Mouse (Mus musculus) E14TG2a.4 (cell line): Measurements from ENCODE around the gene Diras1.

ENCODE experiments used
- H3K27me3 ChIP-seq: 2 replicates; pipeline ENCODE4 v1.6.1; 2014; ENCODE audit warnings: low read length, control low read depth; ENCODE audit not compliant: insufficient read depth
- H3K36me3 ChIP-seq: 2 replicates; pipeline ENCODE4 v1.6.1; 2014; ENCODE audit warnings: low read length, control low read depth; ENCODE audit not compliant: insufficient read depth
- H3K4me1 ChIP-seq: replicated peaks from 2 replicates; pipeline ENCODE4 v1.6.1; 2014; ENCODE audit warnings: low read depth, low read length, control low read depth
- H3K4me3 ChIP-seq: replicated peaks from 2 replicates; pipeline ENCODE4 v1.5.1; 2014; ENCODE audit warnings: mild to moderate bottlenecking, low read length
- H3K9me3 ChIP-seq: 2 replicates; pipeline ENCODE4 v1.6.1; 2014; ENCODE audit warnings: low read length, control low read depth
- CTCF ChIP-seq: conservative IDR thresholded peaks from 2 replicates; pipeline ENCODE4 v1.5.1; 2014; ENCODE audit warnings: low read length
- NANOG ChIP-seq: IDR thresholded peaks from 2 replicates; pipeline ENCODE4 v1.6.1; 2014; ENCODE audit warnings: borderline replicate concordance, low read length, mixed read lengths
- POU5F1 ChIP-seq: IDR thresholded peaks from 2 replicates; pipeline ENCODE4 v1.6.1; 2014; ENCODE audit warnings: low read length, borderline replicate concordance

Gene Diras1

DNA sequence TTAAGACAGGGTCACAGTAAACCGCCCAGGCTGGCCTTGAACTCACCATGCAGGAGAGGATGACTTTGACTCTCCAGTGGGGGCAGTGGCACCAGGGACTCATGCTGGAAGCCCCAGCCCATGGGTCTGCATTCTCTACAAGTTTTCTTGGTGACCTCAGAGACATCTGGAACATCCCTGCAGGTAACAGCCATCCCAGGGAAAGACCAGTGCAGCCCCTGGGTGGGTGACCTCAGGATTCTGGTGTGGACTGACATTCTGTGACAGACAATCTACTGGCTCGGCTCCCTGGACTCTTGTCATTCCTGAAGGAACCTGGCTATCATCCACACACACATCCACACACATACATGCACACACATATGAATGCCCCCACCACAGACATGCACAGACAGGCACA is 9.8 kb downstream of the Diras1 start:
- no peaks in the 10 kb centered on the region for H3K9me3 ChIP-seq
- 0 out of 2 replicates have a peak, but pooled peaks cover 3% of the 10 kb centered on the region for H3K27me3 ChIP-seq
- H3K4me1 ChIP-seq: peaks cover 56% of the 10 kb centered on the region
- H3K4me3 ChIP-seq: no peak overlapping the region
- TF ChIP-seq NANOG (no peak), CTCF (no peak), POU5F1 (no peak)
- 0 out of 2 replicates have a peak, but pooled peaks cover 4% of the 10 kb centered on the region for H3K36me3 ChIP-seq

DNA sequence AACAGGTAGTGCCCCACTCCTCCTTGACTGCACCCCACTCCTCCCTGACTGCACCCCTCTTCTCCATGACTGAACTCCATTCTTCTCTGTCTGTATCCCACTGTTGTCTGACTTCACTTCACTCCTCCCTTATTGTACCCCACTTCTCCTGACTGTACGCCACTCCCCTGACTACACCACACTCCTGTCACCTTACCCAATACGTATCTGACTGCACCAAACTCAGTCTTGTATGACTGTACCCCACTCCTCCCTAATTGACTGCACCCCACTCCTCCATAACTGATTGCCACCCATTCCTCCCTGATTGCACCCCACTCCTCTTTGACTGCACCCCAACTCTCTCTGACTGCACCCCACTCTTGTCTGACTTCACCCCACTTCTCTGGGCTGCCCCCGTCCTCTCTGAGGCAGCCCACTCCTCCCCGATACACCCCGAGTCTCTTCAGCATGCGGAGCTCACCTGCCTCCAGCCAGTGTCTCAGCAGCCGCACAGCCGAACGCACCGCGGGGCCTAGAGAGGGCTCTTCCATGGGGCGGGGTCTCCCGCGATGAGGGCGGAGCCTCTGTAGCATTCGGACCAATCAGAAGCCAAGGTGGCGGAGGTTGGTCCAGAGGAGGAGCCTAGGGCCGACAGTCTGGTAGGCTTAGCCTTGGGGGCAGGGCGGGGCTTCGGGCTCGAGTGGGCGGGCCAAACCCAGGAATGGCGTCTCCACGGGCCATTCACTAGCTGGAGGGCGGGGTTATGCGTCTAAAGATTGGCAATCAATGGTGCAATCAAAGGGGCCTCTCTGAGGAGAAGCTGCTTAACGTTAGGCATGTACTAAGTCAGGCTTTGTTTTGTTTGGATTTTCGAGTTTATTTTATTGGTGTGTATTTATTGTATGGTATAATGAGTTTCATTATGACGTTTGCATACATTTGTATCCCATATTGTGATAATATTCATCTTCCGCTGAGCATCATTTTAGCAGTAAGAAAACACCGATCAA is 10.8 kb downstream of the Diras1 start, which contains the start of gene Gng7:
Gene Gng7 (minus strand): TSS at position 553 of the 992 bp plus-strand sequence.
- Histone ChIP-seq H3K4me1 (peaks cover 49% of the 10 kb centered on the region), H3K27me3 (0 out of 2 replicates have a peak, but pooled peaks cover 3% of the 10 kb centered on the region)
- no peak for TF ChIP-seq CTCF
- TF ChIP-seq NANOG: no peak
- no peak for TF ChIP-seq POU5F1

DNA sequence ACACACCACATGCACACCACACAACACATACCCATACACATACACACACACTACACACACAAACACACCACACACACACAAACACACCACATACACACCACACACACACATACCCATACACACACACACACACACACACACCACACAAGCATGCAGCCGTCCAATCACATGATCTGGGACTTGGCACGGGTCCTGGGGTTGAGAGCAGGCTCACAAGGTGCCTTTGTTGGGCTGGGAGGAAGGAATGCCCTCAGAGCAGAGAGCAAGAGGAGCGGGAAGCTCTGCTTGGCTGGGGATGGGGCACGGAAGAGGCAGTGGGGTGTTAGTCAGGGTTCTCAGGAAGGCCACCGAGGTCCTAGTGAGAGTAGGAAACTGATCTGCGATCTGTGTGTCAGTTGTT is 14.6 kb downstream of the Diras1 start:
- TF ChIP-seq NANOG: no peak
- no peak for TF ChIP-seq CTCF
- no peak for TF ChIP-seq POU5F1
- H3K9me3 ChIP-seq: no peaks in the 10 kb centered on the region
- no peak overlapping the region for H3K4me3 ChIP-seq
- no peaks in the 10 kb centered on the region for H3K36me3 ChIP-seq
- 0 out of 2 replicates have a peak, but pooled peaks cover 3% of the 10 kb centered on the region for H3K27me3 ChIP-seq
- peaks cover 41% of the 10 kb centered on the region for H3K4me1 ChIP-seq

More for the DNA sequence above, 10.8 kb downstream of the Diras1 start, which contains the start of gene Gng7:
- no peaks in the 10 kb centered on the region for H3K9me3 ChIP-seq
- H3K36me3 ChIP-seq: no peaks in the 10 kb centered on the region
- peak within 1 kb of the TSS; percentile 79 for H3K4me3 ChIP-seq

DNA sequence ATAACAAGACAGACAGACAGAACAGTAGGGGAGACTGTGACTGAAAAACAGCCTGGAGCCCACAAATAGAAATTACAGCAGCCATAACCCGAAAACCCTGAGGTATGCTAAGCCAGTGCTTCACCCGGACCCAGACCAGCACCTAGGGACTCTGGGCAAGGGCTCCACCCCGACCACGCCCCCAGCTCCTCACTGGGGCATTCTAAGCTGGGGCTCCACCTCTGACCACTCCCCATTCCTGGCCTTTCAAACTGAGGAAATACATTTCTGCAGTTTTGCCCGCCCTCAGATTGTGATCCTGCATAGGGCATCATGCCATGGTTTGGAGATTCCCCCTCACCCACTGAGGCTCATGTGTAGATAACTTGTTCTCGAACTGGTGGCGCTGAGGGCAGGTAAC is 18.2 kb downstream of the Diras1 start:
- TF ChIP-seq NANOG (no peak), CTCF (no peak), POU5F1 (no peak)
- Histone ChIP-seq H3K9me3 (no peaks in the 10 kb centered on the region), H3K27me3 (no peaks in the 10 kb centered on the region), H3K36me3 (no peaks in the 10 kb centered on the region), H3K4me3 (no peak overlapping the region), H3K4me1 (peaks cover 33% of the 10 kb centered on the region)

DNA sequence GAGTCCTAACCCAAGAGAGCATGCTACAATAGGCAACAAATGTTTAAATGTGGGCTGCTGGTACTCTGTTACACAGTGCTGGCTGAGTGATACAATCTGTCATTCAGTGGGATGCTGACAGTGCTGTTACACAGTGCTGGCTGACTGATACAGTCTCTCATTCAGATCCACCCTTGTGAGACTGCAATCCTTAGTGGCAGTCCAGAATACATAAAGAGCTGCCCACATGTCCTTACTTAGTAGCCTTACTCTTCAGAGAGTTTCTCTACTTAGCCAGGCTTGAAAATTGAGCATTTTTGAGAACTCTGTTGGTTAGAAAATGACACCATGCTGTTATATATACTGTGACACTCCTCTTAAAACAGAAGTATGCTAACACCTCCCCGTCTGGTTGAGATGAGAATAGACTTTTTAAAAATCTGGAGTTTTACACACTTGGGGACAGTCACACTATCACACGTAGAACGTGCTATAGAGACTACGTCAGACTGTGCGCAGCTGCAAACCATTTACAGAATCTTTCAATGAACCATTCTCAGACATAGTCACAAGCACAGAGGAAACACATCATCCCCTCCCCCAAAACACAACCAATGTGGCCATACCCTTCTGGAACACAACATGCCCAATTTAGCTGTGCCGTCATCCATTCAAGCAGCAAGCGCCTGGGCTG is 19.3 kb downstream of the Diras1 start:
- no peaks in the 10 kb centered on the region for H3K9me3 ChIP-seq
- H3K4me1 ChIP-seq: peaks cover 32% of the 10 kb centered on the region
- no peak overlapping the region for H3K4me3 ChIP-seq
- TF ChIP-seq POU5F1 (no peak), NANOG (no peak), CTCF (no peak)
- H3K36me3 ChIP-seq: no peaks in the 10 kb centered on the region
- no peaks in the 10 kb centered on the region for H3K27me3 ChIP-seq

DNA sequence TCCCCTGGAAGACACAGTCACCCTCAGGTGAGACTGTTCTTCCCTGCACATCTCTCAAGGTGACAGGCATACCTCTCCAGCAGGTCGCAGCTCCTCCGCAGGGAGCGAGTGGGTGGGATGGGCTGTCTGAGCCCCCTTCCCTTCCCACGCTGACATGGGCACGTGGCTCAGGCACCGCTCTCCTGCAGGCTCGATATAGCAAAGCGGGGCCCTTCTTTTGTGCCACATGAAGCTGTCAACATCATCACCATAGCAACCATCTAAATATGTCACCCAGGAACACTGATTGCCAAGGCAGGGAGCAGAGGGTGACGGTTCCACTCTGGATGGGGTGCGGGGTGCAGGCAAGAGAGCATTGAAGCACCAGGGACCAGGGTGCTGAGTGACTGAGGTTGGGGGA is 24.3 kb downstream of the Diras1 start:
- TF ChIP-seq CTCF (no peak), POU5F1 (no peak), NANOG (no peak)
- H3K4me3 ChIP-seq: peak overlapping the region; percentile 20; the same call in 1 of the 2 replicates
- no peaks in the 10 kb centered on the region for H3K36me3 ChIP-seq
- no peaks in the 10 kb centered on the region for H3K9me3 ChIP-seq
- H3K4me1 ChIP-seq: peaks cover 62% of the 10 kb centered on the region
- peaks cover 15% of the 10 kb centered on the region for H3K27me3 ChIP-seq

DNA sequence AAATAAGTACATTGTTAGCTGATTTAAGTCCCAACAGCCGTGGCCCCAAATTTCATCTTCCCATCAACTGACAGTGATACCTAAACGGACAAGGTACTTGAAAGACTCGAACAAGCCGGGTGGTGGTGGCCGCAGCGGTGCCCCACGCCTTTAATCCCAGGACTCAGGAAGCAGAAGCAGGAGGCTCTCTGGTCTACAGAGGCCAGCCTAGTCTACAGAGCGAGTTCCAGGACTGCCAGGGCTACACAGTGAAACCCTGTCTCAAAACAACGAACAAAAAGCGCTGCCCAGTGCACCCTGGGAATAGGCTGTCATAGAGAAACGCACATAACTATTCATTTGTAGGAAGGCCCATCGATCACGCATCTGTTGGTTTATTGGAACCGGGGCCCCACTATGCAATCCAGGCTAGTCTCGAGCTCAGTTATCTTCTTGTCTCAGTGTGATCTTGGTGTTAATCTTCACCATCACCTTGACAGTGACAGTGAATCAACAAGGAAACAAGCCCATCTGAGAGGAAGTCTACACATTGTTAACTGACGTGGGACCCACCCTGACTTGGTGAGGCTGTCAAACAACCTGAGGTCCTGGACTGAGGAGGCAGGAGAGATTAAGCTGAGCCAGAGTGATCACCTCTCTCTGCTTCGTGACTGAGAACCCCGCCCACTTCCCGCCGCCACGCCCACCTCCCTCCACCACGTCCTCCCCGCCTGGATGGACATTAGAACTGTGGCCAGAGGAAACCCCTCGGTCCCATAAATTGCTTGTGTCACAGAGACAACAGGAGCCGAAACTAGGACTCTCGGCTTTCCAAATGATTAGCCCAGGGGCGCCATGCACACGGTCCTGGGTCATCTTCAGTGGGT is 25.0 kb downstream of the Diras1 start:
- peak overlapping the region; percentile 20; the same call in 1 of the 2 replicates for H3K4me3 ChIP-seq
- H3K27me3 ChIP-seq: peaks cover 15% of the 10 kb centered on the region
- H3K9me3 ChIP-seq: no peaks in the 10 kb centered on the region
- no peaks in the 10 kb centered on the region for H3K36me3 ChIP-seq
- TF ChIP-seq CTCF (no peak), NANOG (no peak), POU5F1 (no peak)
- peaks cover 63% of the 10 kb centered on the region for H3K4me1 ChIP-seq
